Mouse (Mus musculus) stomach, embryonic 14.5 days (tissue): ENCODE data around the gene Olfr318. TPM values are rescaled to one million over a fixed set of nuclear protein-coding genes. Genes with fewer than 3 reads are reported as not detected.
"Not testable (repeated sequence)": the region's sequence is repeated elsewhere in the genome, so short reads cannot be mapped to it uniquely, and the experiment has no call there.

ENCODE experiments used
- ATAC-seq: fragments of 200-750 bp; cut with Nextera tagmentation; 2 replicates; pipeline ENCODE4 v1.8.0; 2017; ENCODE audit warnings: low read depth, moderate TSS enrichment; ENCODE audit not compliant: insufficient number of reproducible peaks, insufficient read depth, low FRiP score
- H3K27ac ChIP-seq: fragments of 300-500 bp; sonication (generic); 2 replicates; pipeline ENCODE4 v1.5.1; 2014; ENCODE audit warnings: mild to moderate bottlenecking, low read length, moderate library complexity, mixed read lengths
- H3K27me3 ChIP-seq: fragments of 300-500 bp; sonication (generic); 2 replicates; pipeline ENCODE4 v1.6.1; 2014; ENCODE audit warnings: low read length, control low read depth, mixed read lengths; ENCODE audit not compliant: control insufficient read depth, insufficient read depth
- H3K36me3 ChIP-seq: fragments of 300-500 bp; sonication (generic); 2 replicates; pipeline ENCODE4 v1.6.1; 2014; ENCODE audit warnings: mild to moderate bottlenecking, control low read depth, low read length, moderate library complexity, mixed read lengths; ENCODE audit not compliant: control insufficient read depth, insufficient read depth
- H3K4me1 ChIP-seq: fragments of 300-500 bp; sonication (generic); 2 replicates; pipeline ENCODE4 v1.6.1; 2014; ENCODE audit warnings: low read length, control low read depth, mixed read lengths; ENCODE audit not compliant: control insufficient read depth, insufficient read depth
- H3K4me2 ChIP-seq: fragments of 300-500 bp; sonication (generic); replicated peaks from 2 replicates; pipeline ENCODE4 v1.6.1; 2014; ENCODE audit warnings: low read depth, low read length, control low read depth
- H3K4me3 ChIP-seq: fragments of 300-500 bp; sonication (generic); 2 replicates; pipeline ENCODE4 v1.5.1; 2014; ENCODE audit warnings: low read depth, low read length, control low read depth
- H3K9ac ChIP-seq: fragments of 300-500 bp; sonication (generic); replicated peaks from 2 replicates; pipeline ENCODE4 v1.6.1; 2014; ENCODE audit warnings: low read depth, mild to moderate bottlenecking, control low read depth, low read length, moderate library complexity, mixed read lengths
- H3K9me3 ChIP-seq: fragments of 300-500 bp; sonication (generic); 2 replicates; pipeline ENCODE4 v1.6.1; 2016; ENCODE audit warnings: low read depth, low read length, control low read depth; ENCODE audit not compliant: control insufficient read depth
- WGBS: fragments of 180-500 bp; shearing (Covaris S2); extraction: QIAGEN DNeasy Blood & Tissue Kit; methylation state at CpG from one replicate; pipeline ENCODE4 v1.1.7; 2014; 5-methylcytosine and 5-hydroxymethylcytosine counted together
- polyA plus RNA-seq: library from polyadenylated mRNA; unstranded; fragments of >200 nt; fragmentation: Nextera tagmentation; extraction: Ambion mirVana; gene quantifications from 2 replicates; pipeline ENCODE4 v1.2.1, GENCODE M21; 2014

Olfr318 gene
- polyA plus RNA-seq, result not detected in 2 replicates

- no peak for ATAC-seq
- no peaks in the 10 kb centered on the region for H3K27me3 ChIP-seq
- no peak within 1 kb of the TSS for H3K9ac ChIP-seq
- no peaks in the 10 kb centered on the region for H3K4me1 ChIP-seq
- no peak within 1 kb of the TSS for H3K4me3 ChIP-seq
- H3K27ac ChIP-seq, result no peak within 1 kb of the TSS
- no peaks in the 10 kb centered on the region for H3K36me3 ChIP-seq
- no peaks in the 10 kb centered on the region for H3K9me3 ChIP-seq
- H3K4me2 ChIP-seq, result no peak within 1 kb of the TSS
Measured at GRCm38 (mm10) chr11:58723914-58724313, at the start of gene Olfr318. Gene Olfr318, minus strand, starts transcription at chr11:58724014.

GRCm38 (mm10) chr11:58772888-58773287 lies 49.1 kb upstream of the Olfr318 start, which contains the start of gene Olfr315:
Gene Olfr315, plus strand, starts transcription at chr11:58773188.
- H3K4me1 ChIP-seq, result no peaks in the 10 kb centered on the region
- no peak for ATAC-seq
- H3K36me3 ChIP-seq, result no peaks in the 10 kb centered on the region
- H3K4me3 ChIP-seq, result no peak within 1 kb of the TSS
- no peak within 1 kb of the TSS for H3K4me2 ChIP-seq
- H3K27ac ChIP-seq, result no peak within 1 kb of the TSS
- H3K27me3 ChIP-seq, result no peaks in the 10 kb centered on the region
- no peaks in the 10 kb centered on the region for H3K9me3 ChIP-seq
- no peak within 1 kb of the TSS for H3K9ac ChIP-seq

GRCm38 (mm10) chr11:58752434-58752833 lies 28.6 kb upstream of the Olfr318 start, which contains the start of gene Olfr316:
Gene Olfr316, plus strand, starts transcription at chr11:58752734.
- Histone ChIP-seq H3K9me3 (no peaks in the 10 kb centered on the region), H3K4me1 (no peaks in the 10 kb centered on the region), H3K4me2 (no peak within 1 kb of the TSS), H3K4me3 (no peak within 1 kb of the TSS), H3K27me3 (no peaks in the 10 kb centered on the region), H3K27ac (no peak within 1 kb of the TSS), H3K36me3 (no peaks in the 10 kb centered on the region), H3K9ac (no peak within 1 kb of the TSS)
- 79% methylated on average over 2 of the region's 2 CpGs for WGBS
- no peak for ATAC-seq

DNA sequence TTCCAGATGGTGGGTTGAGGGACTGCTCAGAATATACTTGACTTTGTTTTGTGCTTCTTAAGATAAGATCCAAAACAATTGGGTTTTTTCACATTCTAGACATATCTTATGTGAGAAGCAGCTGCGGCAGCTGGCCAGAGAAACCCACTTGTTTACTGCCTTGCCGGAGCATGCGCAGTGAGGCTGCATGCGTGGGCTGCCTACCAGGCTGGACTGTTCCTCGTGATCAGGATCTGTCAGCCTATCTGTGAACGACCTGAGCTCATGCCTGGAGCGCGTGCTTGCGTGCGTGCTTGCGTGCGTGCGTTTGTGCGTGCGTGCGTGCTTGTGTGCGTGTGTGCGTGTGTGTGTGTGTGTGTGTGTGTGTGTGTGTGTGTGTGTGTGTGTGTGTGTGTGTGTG lies 27.3 kb upstream of the Olfr318 start:
- not testable (repeated sequence) for H3K9ac ChIP-seq, H3K9me3 ChIP-seq, H3K4me3 ChIP-seq, H3K4me1 ChIP-seq, H3K4me2 ChIP-seq, H3K27ac ChIP-seq, ATAC-seq, H3K36me3 ChIP-seq, H3K27me3 ChIP-seq
- WGBS, result 78% methylated on average over 18 of the region's 18 CpGs

GRCm38 (mm10) chr11:58738792-58739262 lies 15.0 kb upstream of the Olfr318 start, which contains the start of gene Olfr317:
Gene Olfr317, minus strand, starts transcription at chr11:58739212.
- Histone ChIP-seq H3K4me3 (no peak within 1 kb of the TSS), H3K27me3 (no peaks in the 10 kb centered on the region), H3K4me2 (no peak within 1 kb of the TSS), H3K4me1 (no peaks in the 10 kb centered on the region), H3K36me3 (no peaks in the 10 kb centered on the region), H3K9me3 (no peaks in the 10 kb centered on the region), H3K27ac (no peak within 1 kb of the TSS), H3K9ac (no peak within 1 kb of the TSS)
- 63% methylated on average over 4 of the region's 4 CpGs for WGBS
- no peak for ATAC-seq

DNA sequence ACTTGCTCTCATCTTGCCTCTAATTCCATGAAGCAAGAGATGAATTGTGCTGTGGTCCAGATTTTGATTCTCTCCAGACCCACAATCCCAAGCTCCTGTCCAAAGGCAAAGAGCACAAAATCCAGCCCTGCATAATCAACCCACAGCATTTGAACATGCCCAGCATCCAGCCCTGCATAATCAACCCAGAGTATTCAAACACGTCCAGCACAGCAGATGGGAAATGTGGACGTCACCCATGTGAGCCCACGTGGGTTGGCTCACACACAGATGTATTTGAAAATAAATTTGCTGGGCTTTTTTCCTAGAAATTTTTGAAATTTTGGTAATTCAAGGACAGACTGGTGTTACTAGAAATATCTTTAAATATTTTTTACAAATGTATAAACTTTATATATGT lies 9.6 kb upstream of the Olfr318 start:
- H3K4me1 ChIP-seq, result no peaks in the 10 kb centered on the region
- H3K27ac ChIP-seq, result no peak overlapping the region
- H3K36me3 ChIP-seq, result no peaks in the 10 kb centered on the region
- no peak overlapping the region for H3K4me3 ChIP-seq
- no peak for ATAC-seq
- no peak overlapping the region for H3K9ac ChIP-seq
- H3K9me3 ChIP-seq, result no peaks in the 10 kb centered on the region
- 60% methylated on average over 3 of the region's 3 CpGs for WGBS
- H3K27me3 ChIP-seq, result no peaks in the 10 kb centered on the region
- H3K4me2 ChIP-seq, result no peak overlapping the region

DNA sequence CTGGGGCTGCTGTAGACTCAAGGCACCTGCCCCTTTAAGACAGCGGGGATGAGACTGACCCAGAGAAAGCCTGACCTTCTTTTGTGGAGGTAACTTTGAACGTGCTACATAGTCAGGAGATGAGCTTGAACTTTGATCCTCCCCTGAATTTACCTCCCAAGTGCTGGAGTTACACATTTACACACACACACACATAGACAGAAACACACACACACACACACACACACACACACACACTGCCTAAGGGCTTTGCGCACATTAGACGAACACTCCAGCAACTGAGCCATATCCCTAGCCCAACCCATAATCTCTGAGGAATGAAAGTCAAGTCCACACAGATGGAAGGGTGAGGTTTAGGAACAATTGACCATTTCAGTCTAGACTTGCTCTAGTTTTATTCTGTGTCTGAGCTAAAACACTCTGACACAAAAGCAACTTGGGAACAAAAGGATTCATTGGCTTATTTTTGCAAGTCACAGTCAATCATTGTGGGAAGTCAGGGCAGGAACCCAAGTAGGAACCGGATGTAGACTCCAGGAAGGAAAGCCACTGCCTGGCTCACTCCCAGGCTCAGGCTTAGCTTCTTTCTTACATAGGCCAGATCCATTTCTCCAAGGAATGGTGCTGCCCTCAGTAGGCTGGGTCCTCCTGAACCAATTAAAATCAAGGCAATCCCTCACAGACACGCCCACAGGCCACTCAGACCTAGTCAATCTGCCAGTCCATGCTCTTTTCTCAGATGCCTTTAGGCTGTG lies 4.3 kb upstream of the Olfr318 start:
- H3K9me3 ChIP-seq, H3K4me2 ChIP-seq, H3K36me3 ChIP-seq, H3K9ac ChIP-seq, H3K27ac ChIP-seq, H3K4me3 ChIP-seq, ATAC-seq, H3K4me1 ChIP-seq, H3K27me3 ChIP-seq: not testable (repeated sequence)
- WGBS, result 75% methylated on average over 6 of the region's 6 CpGs

GRCm38 (mm10) chr11:58719701-58720100 lies 4.1 kb downstream of the Olfr318 start:
- no peak for ATAC-seq
- no peaks in the 10 kb centered on the region for H3K36me3 ChIP-seq
- no peaks in the 10 kb centered on the region for H3K4me1 ChIP-seq
- 79% methylated on average over 4 of the region's 4 CpGs for whole genome bisulfite sequencing
- H3K9me3 ChIP-seq, result no peaks in the 10 kb centered on the region
- no peak overlapping the region for H3K4me2 ChIP-seq
- H3K9ac ChIP-seq, result no peak overlapping the region
- H3K4me3 ChIP-seq, result no peak overlapping the region
- no peak overlapping the region for H3K27ac ChIP-seq
- H3K27me3 ChIP-seq, result no peaks in the 10 kb centered on the region

DNA sequence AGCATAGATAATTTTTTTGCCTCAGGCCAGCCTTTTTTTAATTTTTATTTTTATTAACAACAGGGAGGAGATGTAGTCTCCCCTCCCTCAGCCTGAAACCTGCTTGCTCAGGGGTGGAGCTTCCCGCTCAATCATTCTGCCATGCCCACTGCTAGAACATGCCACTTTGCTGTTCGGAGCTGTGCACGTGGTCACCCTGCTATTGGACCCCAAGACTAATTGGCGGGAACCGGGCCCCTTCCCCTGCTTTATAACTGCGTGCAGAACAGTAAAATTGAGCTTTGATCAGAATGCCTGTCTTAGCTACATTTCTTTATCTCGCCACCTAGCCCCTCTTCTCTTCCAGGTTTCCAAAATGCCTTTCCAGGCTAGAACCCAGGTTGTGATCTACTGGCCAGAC lies 6.1 kb downstream of the Olfr318 start:
- not testable (repeated sequence) for H3K4me3 ChIP-seq, H3K4me1 ChIP-seq, H3K9ac ChIP-seq, H3K27me3 ChIP-seq, H3K9me3 ChIP-seq, H3K36me3 ChIP-seq, H3K27ac ChIP-seq, H3K4me2 ChIP-seq, ATAC-seq
- WGBS, result 89% methylated on average over 7 of the region's 7 CpGs
